ENCODE assay signal across 8 mouse cellular contexts in the genomic region with DNA sequence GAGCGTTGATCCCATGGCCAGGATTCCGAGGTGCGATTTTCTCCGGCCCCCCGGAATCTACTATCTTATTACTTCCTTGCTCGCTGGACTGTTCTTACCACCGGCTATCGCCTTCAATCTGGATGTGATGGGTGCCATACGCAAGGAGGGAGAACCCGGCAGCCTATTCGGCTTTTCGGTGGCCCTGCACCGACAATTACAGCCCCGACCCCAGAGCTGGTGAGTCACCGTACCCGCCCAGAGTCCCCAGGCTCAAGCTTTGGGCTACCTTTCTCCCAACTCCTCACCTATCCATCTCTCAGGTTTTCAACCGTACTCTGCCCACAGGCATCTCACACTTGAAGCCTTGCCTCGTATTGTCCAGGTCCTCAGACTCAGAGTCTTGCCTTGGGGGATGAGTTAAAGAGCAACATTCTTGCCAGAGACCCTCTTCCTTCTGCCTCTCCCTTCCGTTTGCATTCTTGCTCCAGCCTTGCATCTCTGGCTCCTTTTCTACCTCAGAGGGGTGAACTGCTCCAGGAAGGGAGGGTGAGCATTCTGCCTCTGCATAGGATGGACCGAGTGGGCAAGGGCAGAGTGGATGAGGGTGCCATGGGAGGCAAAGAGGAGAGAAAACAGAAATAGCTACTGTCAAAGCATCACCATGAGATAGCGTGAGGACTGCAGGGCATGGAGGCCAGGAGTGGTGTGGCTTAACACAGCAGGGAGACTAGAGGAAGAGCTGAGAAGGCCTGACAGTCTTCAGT. TPM values are rescaled to one million over a fixed set of nuclear protein-coding genes. Genes with fewer than 3 reads are reported as not detected.
DNase-seq lines count a peak whose midpoint lies in the region; ATAC-seq lines count a peak whose summit lies in the region.

No protein-coding gene starts in this region.

- no peak overlapping the region for H3K9ac ChIP-seq in kidney, embryonic 15.5 days
- peak overlapping the region; percentile 45 for H3K9ac ChIP-seq in hindbrain, embryonic 11.5 days (ENCODE audit: low read depth, low read length)
- peak overlapping the region; percentile 54 for H3K9ac ChIP-seq in midbrain, embryonic 13.5 days (replicated peaks)

- no peak for DNase-seq in kidney, postnatal 36 days
- DNase-seq in cerebellum, postnatal 10 days = peak; percentile 45 to 62
- DNase-seq in hindbrain, embryonic 11.5 days (ENCODE audit: low spot score) = peak; percentile 45
- no peak for DNase-seq in left cerebral cortex, adult 9 months (ENCODE audit: low spot score in 2 of 2)
- no peak for DNase-seq in gastrocnemius, postnatal 14 days
- DNase-seq in spleen, postnatal 10 days (ENCODE audit: low spot score in 2 of 2) = no peak

- ATAC-seq in kidney, embryonic 15.5 days (replicated peaks; ENCODE audit: low FRiP score) = 0 out of 2 replicates have a peak, but pooled peaks have one; percentile 9
- peak; percentile 49 for ATAC-seq in hindbrain, embryonic 11.5 days (ENCODE audit: low FRiP score)
- ATAC-seq in midbrain, embryonic 13.5 days = peak; percentile 32; the same call in 1 of the 2 replicates

- 3% methylated on average over 21 of the region's 21 CpGs for WGBS in kidney, embryonic 15.5 days
- 4% methylated on average over 21 of the region's 21 CpGs for WGBS in hindbrain, embryonic 11.5 days
- 3% methylated on average over 21 of the region's 21 CpGs for WGBS in midbrain, embryonic 13.5 days

- H3K27me3 ChIP-seq in kidney, embryonic 15.5 days = peaks cover 75% of the 10 kb centered on the region
- peaks cover 31% of the 10 kb centered on the region; the same call in 1 of the 2 replicates for H3K27me3 ChIP-seq in hindbrain, embryonic 11.5 days (ENCODE audit: control insufficient read depth, insufficient read depth, low read length)
- peaks cover 66% of the 10 kb centered on the region for H3K27me3 ChIP-seq in midbrain, embryonic 13.5 days

- H3K27ac ChIP-seq in kidney, embryonic 15.5 days = no peak overlapping the region
- H3K27ac ChIP-seq in hindbrain, embryonic 11.5 days (ENCODE audit: low read depth, low read length) = no peak overlapping the region
- H3K27ac ChIP-seq in midbrain, embryonic 13.5 days = no peak overlapping the region

- no peaks in the 10 kb centered on the region for H3K36me3 ChIP-seq in kidney, embryonic 15.5 days
- no peaks in the 10 kb centered on the region for H3K36me3 ChIP-seq in hindbrain, embryonic 11.5 days (ENCODE audit: control insufficient read depth, insufficient read depth, low read length)
- H3K36me3 ChIP-seq in midbrain, embryonic 13.5 days = no peaks in the 10 kb centered on the region

- H3K4me2 ChIP-seq in kidney, embryonic 15.5 days = peak overlapping the region; percentile 89
- peak overlapping the region; percentile 80 for H3K4me2 ChIP-seq in hindbrain, embryonic 11.5 days (replicated peaks; ENCODE audit: low read depth, low read length)
- H3K4me2 ChIP-seq in midbrain, embryonic 13.5 days (replicated peaks) = peak overlapping the region; percentile 76

- H3K9me3 ChIP-seq in kidney, embryonic 15.5 days (replicated peaks) = no peaks in the 10 kb centered on the region
- no peaks in the 10 kb centered on the region for H3K9me3 ChIP-seq in hindbrain, embryonic 11.5 days (ENCODE audit: control insufficient read depth, low read length)
- no peaks in the 10 kb centered on the region for H3K9me3 ChIP-seq in midbrain, embryonic 13.5 days

- H3K4me3 ChIP-seq in kidney, embryonic 15.5 days (replicated peaks) = peak overlapping the region; percentile 48
- peak overlapping the region; percentile 39 for H3K4me3 ChIP-seq in hindbrain, embryonic 11.5 days (ENCODE audit: low read depth, low read length)
- H3K4me3 ChIP-seq in midbrain, embryonic 13.5 days (replicated peaks) = peak overlapping the region; percentile 47

- H3K4me1 ChIP-seq in kidney, embryonic 15.5 days = peaks cover 16% of the 10 kb centered on the region
- H3K4me1 ChIP-seq in hindbrain, embryonic 11.5 days (replicated peaks; ENCODE audit: control insufficient read depth, insufficient read depth, low read length) = no peaks in the 10 kb centered on the region
- H3K4me1 ChIP-seq in midbrain, embryonic 13.5 days (replicated peaks) = peaks cover 15% of the 10 kb centered on the region

- intact Hi-C loops in gastrocnemius, postnatal 14 days (cut with DNase I; ENCODE audit: low total_unique reads) = no loop called here

RNA-seq across cellular contexts. Expression of gene Itga7, which starts 0.5 kb away (rescaled TPM):
- polyA plus RNA-seq in kidney, embryonic 15.5 days (2015; fragmentation: Nextera tagmentation; extraction: Ambion mirVana) = 3.6 and 4.2 TPM in 2 replicates
- 1.7 and 3.0 TPM in 2 replicates for polyA plus RNA-seq in hindbrain, embryonic 11.5 days (2014; fragmentation: Nextera tagmentation; extraction: Ambion mirVana)
- polyA plus RNA-seq in midbrain, embryonic 13.5 days (2015; fragmentation: Nextera tagmentation; extraction: Ambion mirVana) = 1.7 and 2.5 TPM in 2 replicates
- total RNA-seq in gastrocnemius, postnatal 14 days (2021) = 10 to 100 TPM; 88.7 to 94.7 TPM

RNA-seq across cellular contexts. Expression of gene Bloc1s1, which starts 10.3 kb away (rescaled TPM):
- polyA plus RNA-seq in kidney, embryonic 15.5 days (2015; fragmentation: Nextera tagmentation; extraction: Ambion mirVana) = 220 and 231 TPM in 2 replicates
- polyA plus RNA-seq in hindbrain, embryonic 11.5 days (2014; fragmentation: Nextera tagmentation; extraction: Ambion mirVana) = 260 and 269 TPM in 2 replicates
- 266 and 289 TPM in 2 replicates for polyA plus RNA-seq in midbrain, embryonic 13.5 days (2015; fragmentation: Nextera tagmentation; extraction: Ambion mirVana)
- total RNA-seq in gastrocnemius, postnatal 14 days (2021) = 100 to 1,000 TPM; 174 to 181 TPM

RNA-seq across cellular contexts. Expression of gene Rdh5, which starts 11.5 kb away (rescaled TPM):
- 15.3 and 18.8 TPM in 2 replicates for polyA plus RNA-seq in kidney, embryonic 15.5 days (2015; fragmentation: Nextera tagmentation; extraction: Ambion mirVana)
- 11.6 and 12.1 TPM in 2 replicates for polyA plus RNA-seq in hindbrain, embryonic 11.5 days (2014; fragmentation: Nextera tagmentation; extraction: Ambion mirVana)
- 14.8 and 20.9 TPM in 2 replicates for polyA plus RNA-seq in midbrain, embryonic 13.5 days (2015; fragmentation: Nextera tagmentation; extraction: Ambion mirVana)
- total RNA-seq in gastrocnemius, postnatal 14 days (2021) = 1 to 10 TPM; 5.6 to 7.7 TPM

RNA-seq across cellular contexts. Expression of gene Mettl7b, which starts 26.6 kb away (rescaled TPM):
- polyA plus RNA-seq in kidney, embryonic 15.5 days (2015; fragmentation: Nextera tagmentation; extraction: Ambion mirVana) = 5.6 and 6.4 TPM in 2 replicates
- not detected in 2 replicates for polyA plus RNA-seq in hindbrain, embryonic 11.5 days (2014; fragmentation: Nextera tagmentation; extraction: Ambion mirVana)
- polyA plus RNA-seq in midbrain, embryonic 13.5 days (2015; fragmentation: Nextera tagmentation; extraction: Ambion mirVana) = not detected in 2 replicates
- under 1 TPM in 1 of 2 experiments, not detected in 1; 0.16 TPM for total RNA-seq in gastrocnemius, postnatal 14 days (2021)

RNA-seq across cellular contexts. Expression of gene Cd63, which starts 33.4 kb away (rescaled TPM):
- 671 and 731 TPM in 2 replicates for polyA plus RNA-seq in kidney, embryonic 15.5 days (2015; fragmentation: Nextera tagmentation; extraction: Ambion mirVana)
- 215 and 216 TPM in 2 replicates for polyA plus RNA-seq in hindbrain, embryonic 11.5 days (2014; fragmentation: Nextera tagmentation; extraction: Ambion mirVana)
- polyA plus RNA-seq in midbrain, embryonic 13.5 days (2015; fragmentation: Nextera tagmentation; extraction: Ambion mirVana) = 127 and 141 TPM in 2 replicates
- 100 to 1,000 TPM; 121 to 151 TPM for total RNA-seq in gastrocnemius, postnatal 14 days (2021)

Comparison
In these comparisons a context has a peak if more than half of its experiments do, and no peak if none do; other contexts are left out.
1. DNase-seq: peak in cerebellum, postnatal 10 days (2 of 2) and hindbrain, embryonic 11.5 days (single experiment); none in kidney, postnatal 36 days (0 of 2), left cerebral cortex, adult 9 months (0 of 2), gastrocnemius, postnatal 14 days (single experiment) and spleen, postnatal 10 days (0 of 2).
2. Peak in every context shown above with its lines, with median percentiles within 50 percentile points of each other: ATAC-seq, H3K4me2 ChIP-seq and H3K4me3 ChIP-seq.